Mouse (Mus musculus) forebrain, embryonic 11.5 days (tissue): ENCODE measurements around the gene Commd7. TPM values are rescaled to one million over a fixed set of nuclear protein-coding genes. Genes with fewer than 3 reads are reported as not detected.

Source experiments
- ATAC-seq: fragments of 200-750 bp; cut with Nextera tagmentation; replicated peaks from 2 replicates; pipeline ENCODE4 v1.8.0; 2017; ENCODE audit warnings: moderate TSS enrichment; ENCODE audit not compliant: low FRiP score
- DNase-seq: peaks from one replicate; pipeline ENCODE4 v3.0.0-alpha.2; 2017; ENCODE audit warnings: low spot score
- H3K27ac ChIP-seq: fragments of 300-500 bp; sonication (generic); 2 replicates; pipeline ENCODE4 v1.5.1; 2014; ENCODE audit warnings: low read depth, low read length
- H3K27me3 ChIP-seq: fragments of 300-500 bp; sonication (generic); 2 replicates; pipeline ENCODE4 v1.6.1; 2014; ENCODE audit warnings: mild to moderate bottlenecking, low read length, mixed read lengths; ENCODE audit not compliant: control insufficient read depth, insufficient read depth
- H3K36me3 ChIP-seq: fragments of 300-500 bp; sonication (generic); 2 replicates; pipeline ENCODE4 v1.6.1; 2014; ENCODE audit warnings: mild to moderate bottlenecking, low read length, moderate library complexity, mixed read lengths; ENCODE audit not compliant: control insufficient read depth, insufficient read depth
- H3K4me1 ChIP-seq: fragments of 300-500 bp; sonication (generic); replicated peaks from 2 replicates; pipeline ENCODE4 v1.6.1; 2014; ENCODE audit warnings: low read length, mixed read lengths; ENCODE audit not compliant: control insufficient read depth, insufficient read depth
- H3K4me2 ChIP-seq: fragments of 300-500 bp; sonication (generic); 2 replicates; pipeline ENCODE4 v1.6.1; 2014; ENCODE audit warnings: low read depth, mild to moderate bottlenecking, low read length, moderate library complexity, mixed read lengths; ENCODE audit not compliant: severe bottlenecking
- H3K4me3 ChIP-seq: fragments of 300-500 bp; sonication (generic); 2 replicates; pipeline ENCODE4 v1.5.1; 2014; ENCODE audit warnings: low read depth, low read length
- H3K9ac ChIP-seq: fragments of 300-500 bp; sonication (generic); 2 replicates; pipeline ENCODE4 v1.6.1; 2014; ENCODE audit warnings: low read length
- H3K9me3 ChIP-seq: fragments of 300-500 bp; sonication (generic); 2 replicates; pipeline ENCODE4 v1.6.1; 2016; ENCODE audit warnings: low read length, mixed read lengths; ENCODE audit not compliant: control insufficient read depth
- WGBS: fragments of 180-500 bp; shearing (Covaris S2); extraction: QIAGEN DNeasy Blood & Tissue Kit; methylation state at CpG from one replicate; pipeline ENCODE4 v1.1.7; 2014; 5-methylcytosine and 5-hydroxymethylcytosine counted together
- polyA plus RNA-seq: library from polyadenylated mRNA; unstranded; fragments of >200 nt; fragmentation: Nextera tagmentation; extraction: Ambion mirVana; gene quantifications from 2 replicates; pipeline ENCODE4 v1.2.1, GENCODE M21; 2014

The Commd7 gene
- polyA plus RNA-seq, 1 experiment from 2014 or later = 56.8 TPM

GRCm38 (mm10) chr2:153642496-153642895, 9.9 kb upstream of the Commd7 start:
- no peaks in the 10 kb centered on the region for H3K36me3 ChIP-seq
- H3K9me3 ChIP-seq = no peaks in the 10 kb centered on the region
- H3K4me3 ChIP-seq = no peak overlapping the region
- H3K27ac ChIP-seq = no peak overlapping the region
- no peak for DNase-seq
- H3K4me1 ChIP-seq = peaks cover 3% of the 10 kb centered on the region; the same call in 1 of the 2 replicates
- WGBS = 21% methylated on average over 3 of the region's 3 CpGs
- no peak overlapping the region for H3K4me2 ChIP-seq
- H3K27me3 ChIP-seq = no peaks in the 10 kb centered on the region
- H3K9ac ChIP-seq = no peak overlapping the region
- no peak for ATAC-seq

GRCm38 (mm10) chr2:153638977-153639680, 6.5 kb upstream of the Commd7 start:
- DNase-seq = no peak
- WGBS = 19% methylated on average over 15 of the region's 15 CpGs
- Histone ChIP-seq H3K9me3 (no peaks in the 10 kb centered on the region), H3K4me1 (peaks cover 3% of the 10 kb centered on the region; the same call in 1 of the 2 replicates), H3K36me3 (no peaks in the 10 kb centered on the region), H3K27ac (no peak overlapping the region), H3K27me3 (no peaks in the 10 kb centered on the region), H3K4me2 (no peak overlapping the region), H3K9ac (no peak overlapping the region), H3K4me3 (no peak overlapping the region)
- ATAC-seq = no peak

GRCm38 (mm10) chr2:153633259-153633658, 678 bp upstream of the Commd7 start:
- no peak overlapping the region for H3K9ac ChIP-seq

GRCm38 (mm10) chr2:153632871-153633226, 268 bp upstream of the Commd7 start:
- no peak for DNase-seq
- 28% methylated on average over 2 of the region's 2 CpGs for WGBS
- Histone ChIP-seq H3K9ac (peak overlapping the region; percentile 84), H3K36me3 (peaks cover 4% of the 10 kb centered on the region; the same call in 1 of the 2 replicates), H3K9me3 (no peaks in the 10 kb centered on the region), H3K4me1 (peaks cover 3% of the 10 kb centered on the region; the same call in 1 of the 2 replicates), H3K4me3 (peak overlapping the region; percentile 72), H3K27me3 (no peaks in the 10 kb centered on the region), H3K4me2 (peak overlapping the region; percentile 87), H3K27ac (peak overlapping the region; percentile 63)
- ATAC-seq = no peak

More at GRCm38 (mm10) chr2:153633259-153633658, 678 bp upstream of the Commd7 start:
- WGBS = 91% methylated on average over 5 of the region's 5 CpGs
- Histone ChIP-seq H3K4me3 (no peak overlapping the region), H3K4me2 (peak overlapping the region; percentile 87; the same call in 1 of the 2 replicates), H3K27ac (no peak overlapping the region), H3K36me3 (peaks cover under 1% of the 10 kb centered on the region; the same call in 1 of the 2 replicates), H3K4me1 (peaks cover 3% of the 10 kb centered on the region; the same call in 1 of the 2 replicates), H3K27me3 (no peaks in the 10 kb centered on the region), H3K9me3 (no peaks in the 10 kb centered on the region)
- ATAC-seq (no peak), DNase-seq (no peak)

- Histone ChIP-seq H3K27ac (no peak overlapping the region), H3K27me3 (no peaks in the 10 kb centered on the region), H3K9me3 (no peaks in the 10 kb centered on the region), H3K9ac (no peak overlapping the region), H3K4me1 (peaks cover 3% of the 10 kb centered on the region; the same call in 1 of the 2 replicates), H3K36me3 (peaks cover 4% of the 10 kb centered on the region; the same call in 1 of the 2 replicates), H3K4me2 (no peak overlapping the region), H3K4me3 (no peak overlapping the region)
- no peak for DNase-seq
- 93% methylated on average over 3 of the region's 3 CpGs for WGBS
- no peak for ATAC-seq
Observed at GRCm38 (mm10) chr2:153630950-153631349, 1.6 kb downstream of the Commd7 start.

- ATAC-seq = no peak
- Histone ChIP-seq H3K36me3 (no peaks in the 10 kb centered on the region; the same call in 1 of the 2 replicates), H3K4me3 (no peak overlapping the region)
Observed at GRCm38 (mm10) chr2:153622449-153622848, 10.1 kb downstream of the Commd7 start.

GRCm38 (mm10) chr2:153618889-153619288, 13.7 kb downstream of the Commd7 start:
- DNase-seq (no peak), ATAC-seq (no peak)
- Histone ChIP-seq H3K27me3 (no peaks in the 10 kb centered on the region), H3K36me3 (no peaks in the 10 kb centered on the region; the same call in 1 of the 2 replicates), H3K9me3 (no peaks in the 10 kb centered on the region), H3K4me1 (no peaks in the 10 kb centered on the region), H3K9ac (no peak overlapping the region), H3K4me2 (no peak overlapping the region), H3K27ac (no peak overlapping the region), H3K4me3 (no peak overlapping the region)
- 88% methylated on average over 10 of the region's 10 CpGs for WGBS

More at GRCm38 (mm10) chr2:153622449-153622848, 10.1 kb downstream of the Commd7 start:
- DNase-seq = no peak
- H3K4me1 ChIP-seq = no peaks in the 10 kb centered on the region
- no peaks in the 10 kb centered on the region for H3K27me3 ChIP-seq
- no peak overlapping the region for H3K4me2 ChIP-seq
- H3K27ac ChIP-seq = no peak overlapping the region
- H3K9me3 ChIP-seq = no peaks in the 10 kb centered on the region
- WGBS = 42% methylated on average over 10 of the region's 10 CpGs
- H3K9ac ChIP-seq = no peak overlapping the region

- H3K36me3 ChIP-seq = no peaks in the 10 kb centered on the region; the same call in 1 of the 2 replicates
- DNase-seq = no peak
- H3K4me3 ChIP-seq = no peak overlapping the region
- no peak overlapping the region for H3K27ac ChIP-seq
- H3K9ac ChIP-seq = no peak overlapping the region
- no peaks in the 10 kb centered on the region for H3K27me3 ChIP-seq
- H3K4me2 ChIP-seq = no peak overlapping the region
- no peaks in the 10 kb centered on the region for H3K9me3 ChIP-seq
- no peak for ATAC-seq
- 89% methylated on average over 6 of the region's 6 CpGs for WGBS
- no peaks in the 10 kb centered on the region for H3K4me1 ChIP-seq
Observed at GRCm38 (mm10) chr2:153618439-153618838, 14.1 kb downstream of the Commd7 start.

GRCm38 (mm10) chr2:153616893-153617292, 15.7 kb downstream of the Commd7 start:
- Histone ChIP-seq H3K27ac (no peak overlapping the region), H3K4me2 (no peak overlapping the region), H3K27me3 (no peaks in the 10 kb centered on the region), H3K4me1 (peaks cover 4% of the 10 kb centered on the region), H3K9me3 (no peaks in the 10 kb centered on the region), H3K36me3 (no peaks in the 10 kb centered on the region; the same call in 1 of the 2 replicates), H3K4me3 (no peak overlapping the region), H3K9ac (no peak overlapping the region)
- DNase-seq (no peak), ATAC-seq (no peak)
- 94% methylated on average over 3 of the region's 3 CpGs for WGBS
